Mouse (Mus musculus) layer of hippocampus, adult 9-10 months (tissue): Measurements from ENCODE around the gene Frmd4b.

Experiments
- DNase-seq: peaks from one replicate; pipeline ENCODE4 v3.0.0; 2022; ENCODE audit warnings: low spot score

The Frmd4b gene

DNA sequence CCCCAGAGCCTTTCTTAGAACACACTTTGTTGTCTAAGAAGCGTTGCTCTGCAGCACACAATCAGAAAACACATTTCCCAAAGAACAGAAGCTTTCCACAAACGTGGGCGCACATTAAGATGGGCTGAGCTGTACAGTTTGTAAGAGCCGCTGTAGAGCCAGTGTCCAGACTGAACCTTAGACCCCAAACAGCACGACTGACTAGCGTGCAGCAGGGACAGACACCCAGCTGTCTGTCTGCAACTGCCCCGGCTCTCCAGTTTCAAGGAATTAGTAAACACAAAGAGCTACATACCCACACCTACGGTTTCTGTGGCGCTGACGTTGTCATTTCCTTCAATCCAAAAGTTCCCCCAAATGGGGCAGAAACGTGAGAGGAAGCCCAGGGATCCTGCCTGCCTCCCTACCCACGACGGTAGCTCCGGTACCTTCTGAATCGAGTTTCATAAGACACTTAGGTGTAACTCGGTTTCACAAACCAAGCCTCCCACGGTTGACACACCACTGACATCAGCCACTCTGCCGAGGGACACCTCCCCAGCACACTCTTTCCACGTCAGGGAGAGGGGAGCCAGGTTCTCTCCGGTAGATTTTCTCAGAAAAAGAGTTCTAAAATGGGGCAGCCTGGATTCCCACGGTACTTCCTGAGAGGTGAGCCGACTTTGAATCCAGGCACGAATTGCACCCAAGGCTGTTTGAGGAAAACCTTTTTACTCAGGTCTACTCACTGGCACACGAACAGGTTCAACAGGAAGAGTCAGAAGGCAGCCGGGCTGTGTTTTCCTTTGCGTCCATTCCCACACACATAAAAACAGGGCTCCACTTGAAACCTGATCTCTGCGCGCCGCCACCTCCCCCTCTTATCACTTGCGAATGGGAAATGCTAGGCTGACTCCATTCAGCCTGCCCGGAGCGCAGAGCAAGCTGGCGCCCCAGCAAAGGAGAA is 305.5 kb downstream of the Frmd4b start:
- DNase-seq, result no peak

DNA sequence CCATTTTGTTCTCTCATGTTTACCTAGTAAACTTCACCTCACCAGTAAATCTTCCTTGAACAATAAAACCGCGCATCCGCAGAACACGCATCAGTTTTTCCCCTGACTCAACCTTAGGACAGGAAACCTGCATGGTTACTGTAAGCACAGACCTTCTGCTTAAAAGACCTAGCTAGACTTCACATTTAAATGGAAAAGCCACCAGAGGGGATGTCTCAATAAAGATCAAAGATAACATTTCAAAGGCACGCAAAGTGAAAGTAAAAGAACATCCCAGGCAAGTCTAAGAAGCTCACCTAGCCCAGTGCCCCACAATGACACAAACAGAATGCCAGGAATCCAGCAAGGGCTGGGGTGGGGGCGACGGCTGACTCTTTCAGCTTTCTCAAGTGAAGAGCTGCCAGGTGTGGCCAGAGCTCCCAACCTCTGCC is 306.4 kb downstream of the Frmd4b start:
- no peak for DNase-seq

DNA sequence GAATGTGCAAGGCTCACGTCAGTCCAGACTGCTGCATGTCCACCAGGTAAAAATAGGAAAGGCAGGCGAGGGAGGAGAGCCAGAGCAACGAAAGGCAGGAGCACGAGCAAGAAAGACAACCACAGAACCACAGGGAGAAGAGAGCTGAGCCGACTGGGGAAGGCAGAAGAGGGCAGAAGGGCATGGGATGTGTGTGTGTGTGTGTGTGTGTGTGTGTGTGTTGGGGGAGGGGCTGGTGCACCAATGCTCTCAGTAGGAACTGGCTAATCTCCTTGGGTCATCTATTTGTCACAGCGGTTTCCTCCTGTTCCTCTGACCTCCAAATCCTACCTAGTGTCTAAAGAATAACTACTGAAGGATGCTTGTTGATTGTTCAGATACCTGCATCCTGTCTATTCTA is 308.2 kb downstream of the Frmd4b start:
- DNase-seq, result no peak

DNA sequence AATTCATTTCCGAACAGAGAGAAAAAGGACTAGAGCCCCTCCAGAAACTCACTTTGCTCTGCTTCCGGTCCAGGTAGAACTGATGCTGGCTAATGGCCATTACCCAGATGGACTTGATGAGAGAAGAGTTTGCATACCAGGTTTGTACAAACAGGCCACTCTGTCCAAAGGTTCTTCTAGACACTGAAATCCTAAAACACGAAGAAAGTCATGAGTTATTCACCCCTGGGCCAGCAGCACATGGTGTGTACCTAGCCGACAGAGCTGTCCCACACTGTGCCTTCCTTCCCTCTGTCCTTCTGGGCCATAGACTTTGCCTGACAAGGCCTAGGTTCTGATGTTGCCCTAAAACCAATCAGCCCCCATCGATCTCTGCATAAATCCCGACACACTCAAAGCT is 308.8 kb downstream of the Frmd4b start:
- DNase-seq, result no peak

DNA sequence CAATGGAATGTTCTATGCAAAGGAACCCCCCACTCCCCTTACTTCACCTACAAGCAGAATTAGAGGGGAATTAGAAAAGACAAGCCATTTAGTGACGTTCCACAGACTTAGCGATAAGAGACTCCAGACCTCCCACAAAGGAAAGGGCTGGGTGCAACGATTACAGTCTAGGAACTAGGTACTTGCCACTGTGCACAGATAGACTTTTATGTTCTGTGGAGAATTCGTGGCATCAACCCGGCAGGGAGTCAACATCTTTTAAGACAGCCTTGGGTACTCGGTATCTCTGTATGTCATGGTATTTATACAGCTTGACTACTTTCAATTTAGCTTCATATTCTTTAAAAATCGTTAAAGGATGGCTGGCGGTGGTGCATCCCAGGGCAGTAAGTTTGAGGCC is 310.1 kb downstream of the Frmd4b start:
- DNase-seq, result no peak

DNA sequence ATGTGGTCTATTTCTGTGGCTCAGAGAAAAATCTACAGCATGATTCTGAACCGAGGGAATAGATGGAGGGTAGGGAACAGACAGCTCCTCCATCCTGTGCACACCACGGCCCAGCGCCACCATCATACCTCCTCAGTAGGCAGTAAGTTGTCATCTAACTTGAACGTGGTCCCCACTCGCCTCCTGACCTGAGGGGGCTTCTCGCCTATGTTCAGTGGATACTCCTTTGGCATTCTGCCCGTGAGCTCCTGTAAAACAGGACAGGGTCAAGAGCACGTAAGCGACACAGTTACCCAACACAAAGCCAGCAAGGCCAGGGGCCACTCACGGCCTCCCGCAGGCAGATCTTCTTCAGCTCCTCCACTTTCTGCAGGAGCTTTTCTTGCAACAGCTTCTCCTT is 311.0 kb downstream of the Frmd4b start:
- no peak for DNase-seq

DNA sequence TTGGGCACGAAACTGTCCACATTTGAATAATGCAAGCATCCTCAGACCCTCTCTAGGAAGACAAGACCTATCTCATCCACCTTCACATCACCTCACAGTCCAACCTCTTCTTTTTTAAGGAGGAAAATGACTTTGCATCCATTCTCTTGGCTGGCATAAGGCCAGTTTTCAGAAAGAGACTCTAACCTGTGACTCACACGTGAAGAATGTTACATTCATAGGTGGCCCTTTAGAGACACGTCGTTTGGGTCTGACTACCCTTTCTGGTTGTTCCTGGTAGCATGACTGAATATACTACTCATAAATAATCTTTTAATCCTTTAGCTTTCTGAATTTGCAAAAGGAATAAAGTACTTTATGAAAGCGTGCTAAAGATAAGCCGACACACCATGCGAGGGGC is 311.9 kb downstream of the Frmd4b start:
- DNase-seq, result no peak

DNA sequence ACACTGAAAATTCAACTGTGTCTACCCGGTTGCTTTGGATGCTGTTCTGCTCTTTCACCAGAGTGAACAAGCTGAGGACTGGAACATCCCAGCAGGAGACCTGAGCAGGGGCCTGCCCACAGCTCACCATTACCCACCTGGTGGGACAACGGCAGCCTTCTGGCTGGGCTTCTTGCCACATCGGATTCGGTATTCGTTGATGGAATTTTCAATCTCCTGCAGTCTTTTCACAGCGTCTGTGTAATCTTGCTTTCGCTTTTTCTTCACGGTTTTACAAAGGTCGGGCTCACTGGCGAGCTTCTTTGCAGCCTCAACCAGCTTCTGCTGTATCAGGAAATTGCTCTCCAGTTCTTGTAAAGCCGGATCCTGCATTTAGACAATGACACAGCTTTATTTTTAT is 312.3 kb downstream of the Frmd4b start:
- no peak for DNase-seq

DNA sequence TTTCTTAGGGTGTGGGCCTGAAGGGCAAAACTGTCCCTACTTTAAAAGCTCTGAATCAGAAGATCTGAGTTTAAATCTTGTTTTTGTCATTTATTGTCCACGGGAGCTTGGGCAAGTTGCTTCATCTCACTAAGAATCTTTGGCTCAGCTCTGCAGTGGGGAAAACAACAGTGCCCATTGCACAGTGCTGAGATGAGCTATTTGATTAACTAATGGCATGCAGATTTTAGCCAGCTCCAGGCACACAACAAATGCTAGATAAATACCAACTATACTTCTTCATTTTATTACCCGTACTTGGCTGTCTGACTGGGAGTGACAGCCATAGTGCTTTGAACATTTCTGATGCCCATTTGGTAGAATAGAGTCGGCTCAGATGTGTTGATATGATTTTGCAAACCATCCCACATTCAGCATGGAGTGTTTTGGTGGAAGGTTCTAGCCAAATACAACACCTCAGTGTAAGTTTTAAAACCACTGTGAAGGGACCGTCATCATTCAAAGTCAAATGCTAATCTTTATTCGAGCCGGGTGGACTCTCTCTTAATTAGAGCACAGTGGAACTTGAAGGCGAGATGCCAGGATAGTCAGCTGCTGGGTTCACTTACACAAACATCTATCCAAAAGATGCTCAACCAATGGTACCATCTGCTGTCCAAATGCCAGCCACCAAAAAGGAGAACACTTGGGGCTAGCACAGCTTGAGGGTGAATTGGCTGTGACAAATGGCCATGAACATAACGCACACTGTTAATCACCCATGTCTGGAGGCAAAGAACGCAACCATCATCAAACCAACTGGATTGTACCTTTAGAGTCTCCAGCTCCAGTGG is 313.8 kb downstream of the Frmd4b start:
- no peak for DNase-seq

DNA sequence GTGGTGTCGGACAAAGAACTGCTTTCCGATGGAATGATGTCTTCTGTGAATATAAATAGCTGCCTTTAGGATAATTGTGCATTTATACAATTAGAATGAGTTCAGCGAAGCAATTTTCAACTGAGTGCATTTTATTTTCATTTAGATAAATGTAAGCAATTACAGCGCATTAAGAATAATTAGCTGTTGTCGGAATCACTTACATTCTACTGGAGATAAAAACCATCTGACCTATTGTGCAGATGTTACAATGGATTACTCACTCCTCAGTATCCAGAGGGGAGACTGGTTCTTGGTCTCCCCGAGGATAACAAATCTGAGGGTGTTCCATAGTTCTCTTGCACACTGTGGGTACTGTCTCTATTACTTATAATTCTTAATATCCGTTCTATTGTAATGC is 315.0 kb downstream of the Frmd4b start:
- no peak for DNase-seq

DNA sequence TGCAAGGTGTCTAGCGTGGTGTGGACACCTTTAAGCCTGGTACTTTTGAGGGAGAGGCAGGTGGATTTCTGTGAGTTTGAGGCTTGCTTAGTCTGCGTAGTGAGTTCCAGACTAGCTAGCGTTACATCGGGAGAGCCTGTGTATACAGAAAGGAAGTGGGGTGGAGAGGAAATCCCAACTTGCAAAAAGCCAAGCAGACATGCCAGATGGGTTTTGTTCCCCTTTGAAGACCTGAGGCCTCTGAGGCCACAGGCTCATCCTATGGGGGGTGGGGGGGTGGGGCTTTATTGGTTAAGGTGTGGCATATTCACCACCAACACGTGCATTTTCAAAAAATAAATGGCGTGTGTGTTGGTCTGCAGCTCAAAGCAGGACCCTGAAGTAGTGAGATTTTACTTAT is 316.7 kb downstream of the Frmd4b start:
- DNase-seq, result no peak

DNA sequence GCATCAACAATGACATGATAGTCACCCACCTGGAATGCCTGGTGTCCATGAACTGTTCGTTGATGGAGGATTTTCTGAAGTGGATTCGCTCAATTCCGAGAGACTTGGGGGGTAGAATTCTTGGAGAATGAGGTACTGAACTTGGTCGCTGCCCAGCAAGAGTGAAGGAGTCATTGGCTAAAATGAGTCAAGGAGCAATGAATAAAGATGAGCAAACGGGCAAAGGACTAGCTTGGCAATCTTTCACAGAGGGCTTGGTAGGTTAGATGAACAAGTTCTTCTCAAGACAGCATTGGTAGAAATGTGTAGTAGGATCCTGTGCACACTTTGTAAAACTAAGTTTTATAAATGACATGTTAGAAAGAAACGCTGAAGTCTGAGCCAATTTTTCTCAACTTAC is 317.2 kb downstream of the Frmd4b start:
- DNase-seq, result no peak

DNA sequence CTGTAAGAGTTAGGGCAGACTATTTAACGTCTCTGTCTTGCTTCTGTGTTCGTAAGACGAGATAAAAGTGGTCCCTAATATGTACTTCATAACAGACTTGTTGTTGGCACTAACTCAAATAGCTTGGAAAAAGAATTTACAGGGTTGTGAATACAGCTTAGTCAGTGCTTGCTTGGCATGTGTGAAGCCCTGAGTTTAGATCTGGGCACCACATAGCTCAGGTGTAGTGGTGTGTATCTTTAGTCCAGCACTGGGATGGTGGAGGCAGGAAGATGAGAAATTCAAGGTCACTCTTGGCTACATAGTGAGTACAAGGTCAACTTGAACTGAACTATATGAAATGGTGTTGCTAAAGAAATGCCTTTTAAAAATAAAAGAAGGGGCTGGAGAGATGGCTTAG is 320.2 kb downstream of the Frmd4b start:
- no peak for DNase-seq

DNA sequence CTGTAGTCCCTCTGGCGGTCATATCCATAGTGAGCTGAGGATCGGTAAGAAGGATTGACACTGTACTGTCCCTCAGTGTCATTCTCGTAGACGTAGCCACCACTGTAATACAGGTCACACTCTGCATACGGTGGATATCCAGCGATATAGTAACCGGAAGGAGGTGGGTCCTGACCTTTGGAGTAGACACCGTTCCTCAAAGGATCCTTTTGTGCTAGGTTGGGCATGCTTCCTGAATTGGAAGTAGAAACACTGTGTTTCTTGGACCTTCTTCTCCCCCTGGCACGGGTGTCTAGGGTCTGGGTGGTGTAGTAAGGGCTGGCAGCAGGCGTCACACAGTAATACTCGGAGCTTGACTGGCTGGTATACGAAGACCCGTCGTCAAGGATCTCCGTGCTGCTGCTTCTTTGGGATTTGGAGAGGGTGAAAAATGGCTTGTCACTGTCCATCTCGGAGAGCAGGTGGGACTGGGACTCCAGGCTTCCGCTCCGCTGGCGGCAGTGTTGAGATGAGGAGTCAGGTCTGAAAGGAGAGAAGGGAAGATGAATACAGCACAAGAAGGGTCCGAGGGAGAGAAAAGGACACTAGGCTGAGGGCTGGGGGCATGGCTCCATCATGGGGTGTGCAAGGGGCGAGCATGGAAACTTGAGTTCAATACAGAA is 321.3 kb downstream of the Frmd4b start:
- no peak for DNase-seq

DNA sequence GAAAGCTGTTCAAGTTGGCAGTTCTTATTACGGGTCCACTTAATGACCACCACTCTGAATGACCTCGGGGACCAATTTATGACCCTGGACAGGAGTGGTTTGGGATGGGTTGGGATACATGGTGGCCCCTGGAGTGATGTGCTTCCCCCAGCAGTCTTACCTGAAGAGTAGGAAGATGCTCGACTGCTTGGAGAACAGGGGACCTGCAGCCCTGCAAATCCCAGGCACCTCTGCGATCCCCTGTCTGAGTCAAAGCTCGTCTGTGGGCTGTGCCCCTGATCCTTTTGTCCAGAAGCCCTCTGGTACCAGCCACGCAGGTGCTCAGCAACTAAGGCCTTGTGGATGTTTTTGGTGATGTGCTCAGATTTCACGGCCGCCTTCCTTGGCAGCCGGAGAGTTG is 321.9 kb downstream of the Frmd4b start:
- DNase-seq, result no peak

DNA sequence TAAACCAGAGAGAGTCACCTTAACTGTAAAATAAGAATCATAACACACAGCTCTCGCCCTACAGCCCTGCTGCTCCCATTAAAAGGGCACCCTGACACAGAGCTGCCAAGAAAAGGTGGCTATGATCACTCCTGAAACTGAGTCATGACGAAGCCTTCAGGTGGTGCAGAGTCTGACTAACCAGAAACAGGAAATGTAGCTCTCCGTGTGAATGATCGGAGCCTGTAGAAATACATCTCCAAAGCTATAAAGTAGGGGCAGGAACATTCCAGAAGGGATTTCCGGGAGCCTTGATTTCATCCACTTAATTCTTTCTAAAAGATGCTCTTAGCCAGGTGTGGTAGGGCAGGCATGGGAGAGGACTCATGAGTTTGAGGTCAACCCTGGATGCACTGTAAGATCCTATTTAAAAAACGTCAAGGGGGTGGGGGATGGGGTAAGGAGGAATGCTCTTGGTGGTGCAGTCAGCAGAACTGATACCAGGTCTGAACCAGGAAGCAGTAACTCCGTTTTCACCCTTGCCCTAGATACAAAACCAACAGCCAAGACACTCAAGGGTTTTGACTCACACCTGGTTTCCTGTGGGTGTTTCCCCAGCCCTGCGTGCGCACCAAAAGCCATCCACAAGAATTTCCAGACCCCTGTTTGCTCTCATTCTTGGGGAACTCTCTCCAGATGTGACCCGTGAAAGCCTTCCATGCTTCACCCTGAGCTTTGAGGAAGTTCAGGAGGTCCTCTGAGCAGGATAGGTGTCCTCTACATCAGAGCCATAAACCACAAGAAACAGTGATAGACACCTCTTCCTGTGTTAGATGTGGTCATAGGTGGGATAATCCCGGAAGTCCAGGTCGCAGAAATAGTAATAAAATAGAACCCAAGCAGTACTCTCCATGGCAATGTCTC is 323.4 kb downstream of the Frmd4b start:
- DNase-seq, result no peak

DNA sequence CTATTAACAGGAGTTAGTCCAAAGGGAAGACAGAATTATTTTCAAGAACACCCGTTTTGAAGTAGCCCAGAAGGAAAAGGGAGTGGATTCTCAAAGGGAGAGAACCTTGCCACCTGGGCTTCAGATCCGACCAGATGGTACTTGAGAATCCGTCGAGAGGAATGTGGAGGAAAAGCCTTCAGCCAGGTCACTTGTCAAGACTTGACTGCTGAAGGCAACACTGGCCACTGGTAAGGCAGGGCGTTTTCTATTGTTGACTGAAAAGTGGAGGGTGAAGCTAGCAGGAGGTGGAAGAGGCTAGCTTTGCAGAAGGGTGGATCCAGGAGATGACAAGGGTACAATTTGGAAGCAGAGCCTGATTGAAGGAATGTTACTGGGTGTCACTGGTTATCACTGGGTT is 324.4 kb downstream of the Frmd4b start:
- no peak for DNase-seq

DNA sequence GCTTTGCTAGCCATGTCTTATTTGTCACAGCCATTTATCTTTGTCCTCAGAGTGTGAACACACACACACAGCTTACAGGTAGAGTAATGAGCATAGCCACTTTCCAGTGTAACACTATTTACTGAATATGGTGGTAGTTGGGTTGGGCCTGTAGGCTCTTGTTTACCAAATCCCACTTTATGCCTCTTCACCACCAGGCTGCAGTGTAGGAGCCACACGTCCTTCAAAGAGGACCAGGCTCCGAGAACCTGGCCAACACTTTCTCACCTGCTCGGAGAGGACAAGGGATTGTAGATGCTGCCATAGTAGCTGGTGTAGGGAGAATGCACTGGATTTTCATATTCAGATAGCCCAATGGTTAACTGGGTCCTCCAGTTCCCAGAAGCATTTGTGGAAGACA is 325.2 kb downstream of the Frmd4b start:
- no peak for DNase-seq

DNA sequence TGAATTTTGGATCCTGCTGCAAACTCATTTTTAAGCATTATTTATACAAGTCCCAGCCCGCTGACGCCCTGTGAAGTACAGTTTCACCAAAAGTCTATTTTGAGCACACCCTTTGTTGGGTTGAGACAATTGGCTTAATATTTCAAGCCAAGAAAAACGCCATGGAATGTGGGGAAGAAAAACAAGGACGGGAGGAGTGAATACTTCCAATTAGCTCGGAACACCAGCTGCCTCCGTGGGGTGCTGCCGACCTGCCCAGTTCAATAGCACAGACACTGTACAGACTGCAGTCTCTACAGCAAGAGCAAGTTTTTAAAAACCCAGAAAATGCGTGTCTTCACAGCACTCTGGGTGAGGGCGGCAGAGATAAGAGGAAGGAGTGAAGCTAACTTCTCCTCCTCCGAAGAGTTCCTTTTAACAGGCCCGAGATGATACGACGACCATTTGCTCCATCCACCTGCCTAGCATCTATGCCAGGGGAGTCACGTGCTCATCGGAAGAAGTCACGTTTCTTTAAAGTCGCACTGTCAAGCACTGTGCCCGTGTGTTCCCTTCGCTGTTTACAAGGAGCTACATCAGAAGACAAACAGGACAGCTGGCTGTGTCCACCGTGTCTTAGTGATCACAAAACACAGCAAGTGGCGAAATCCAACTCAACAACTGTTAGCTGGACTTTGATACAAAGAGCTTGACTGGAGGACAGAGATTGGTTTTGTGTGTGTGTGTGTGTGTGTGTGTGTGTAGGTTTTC is 326.0 kb downstream of the Frmd4b start:
- DNase-seq, result no peak

DNA sequence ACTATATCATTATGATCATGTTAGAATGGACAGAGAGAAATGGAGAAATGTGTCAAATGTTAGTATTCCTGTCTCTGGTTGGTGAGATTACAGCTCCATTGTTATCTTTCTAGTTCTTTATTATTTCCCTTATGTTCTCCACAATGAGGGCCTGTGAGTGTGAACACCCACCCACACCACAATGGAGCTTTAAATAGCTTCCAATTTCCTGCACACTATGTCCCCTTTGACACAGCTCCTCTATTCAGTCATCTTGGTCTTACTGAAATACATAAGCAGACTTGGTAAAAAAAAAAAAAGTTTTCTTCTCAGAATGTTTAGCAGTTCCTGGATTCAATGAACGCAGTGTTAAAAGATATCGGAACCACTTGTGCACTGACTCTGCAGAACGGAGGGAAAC is 326.7 kb downstream of the Frmd4b start:
- DNase-seq, result no peak

DNA sequence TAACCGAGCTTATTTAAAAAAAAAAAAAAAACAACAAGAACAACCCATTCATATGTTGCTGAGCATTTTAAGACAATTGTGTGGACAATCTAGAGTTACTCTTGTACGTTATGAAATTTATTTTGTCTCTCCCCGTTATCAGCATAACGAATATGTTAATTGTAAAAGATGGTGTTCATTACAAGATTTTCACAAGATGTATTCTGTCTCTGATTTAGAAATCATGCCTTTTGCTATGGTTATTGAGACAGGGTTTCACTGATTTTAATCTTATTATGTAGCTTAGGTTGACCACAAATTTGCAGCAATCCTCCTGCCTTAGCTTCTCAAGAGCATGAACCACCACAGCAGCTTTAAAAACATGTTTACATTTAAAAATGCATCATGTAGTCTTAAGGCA is 327.5 kb downstream of the Frmd4b start:
- no peak for DNase-seq
